ENCODE assay signal across 11 mouse cellular contexts in the genomic region with DNA sequence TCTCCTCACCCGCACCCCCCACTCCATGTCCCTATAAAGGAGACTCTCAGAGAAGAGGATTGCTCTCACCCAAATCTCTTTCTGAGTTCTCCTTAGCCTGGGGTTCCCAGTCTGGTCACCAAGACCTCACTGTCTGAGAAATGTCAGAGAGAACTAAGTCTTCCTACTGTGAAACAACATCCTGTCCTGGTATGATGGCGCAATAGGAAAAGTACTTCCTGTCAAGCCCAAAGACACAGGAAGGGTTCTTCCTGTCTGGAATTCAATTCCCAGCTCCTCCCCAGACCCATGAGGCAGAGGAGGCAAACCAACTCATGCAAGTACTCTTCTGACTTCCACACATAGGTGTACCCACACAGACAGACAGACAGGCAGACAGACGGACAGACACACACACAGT. TPM values are rescaled to one million over a fixed set of nuclear protein-coding genes. Genes with fewer than 3 reads are reported as not detected.
DNase-seq lines count a peak whose midpoint lies in the region; ATAC-seq and TF ChIP-seq lines count a peak whose summit lies in the region.
"Had no signal": no experiment of that assay in that cellular context is flagged by ENCODE, and none has a peak within 500 bp of the region (broad histone marks: within the 10 kb centered on the region; RNA-seq: fewer than 3 reads in every experiment).

No protein-coding gene starts in this region.

- H3K4me3 ChIP-seq in hindbrain, embryonic 10.5 days, result no peak overlapping the region
- H3K4me3 ChIP-seq in hindbrain, embryonic 12.5 days, result no peak overlapping the region
- H3K4me3 ChIP-seq in C2C12 (ENCODE audit: insufficient read depth, poor library complexity, severe bottlenecking), result no peak overlapping the region
- H3K4me3 ChIP-seq in limb, embryonic 10.5 days, result no peak overlapping the region
- H3K4me3 ChIP-seq: intestine, embryonic 15.5 days; midbrain, embryonic 12.5 days had no signal

- TF ChIP-seq CTCF in C2C12 (IDR thresholded peaks at IDR 0.05; ENCODE audit: control insufficient read depth, insufficient read depth, insufficient read length), result no peak

- no peaks in the 10 kb centered on the region for H3K27me3 ChIP-seq in hindbrain, embryonic 10.5 days (ENCODE audit: insufficient read depth, poor library complexity, severe bottlenecking)
- H3K27me3 ChIP-seq in hindbrain, embryonic 12.5 days, result no peaks in the 10 kb centered on the region
- no peaks in the 10 kb centered on the region for H3K27me3 ChIP-seq in C2C12 (ENCODE audit: control insufficient read depth, insufficient read depth, insufficient read length)
- H3K27me3 ChIP-seq in limb, embryonic 10.5 days (ENCODE audit: low read depth, poor library complexity, severe bottlenecking), result no peaks in the 10 kb centered on the region
- H3K27me3 ChIP-seq: intestine, embryonic 15.5 days; midbrain, embryonic 12.5 days had no signal

- no peak for ATAC-seq in hindbrain, embryonic 12.5 days (ENCODE audit: low FRiP score)
- ATAC-seq: intestine, embryonic 15.5 days had no signal

- no peaks in the 10 kb centered on the region for H3K36me3 ChIP-seq in hindbrain, embryonic 10.5 days
- H3K36me3 ChIP-seq in hindbrain, embryonic 12.5 days, result no peaks in the 10 kb centered on the region
- no peaks in the 10 kb centered on the region for H3K36me3 ChIP-seq in C2C12 (ENCODE audit: control insufficient read depth, insufficient read depth)
- H3K36me3 ChIP-seq in limb, embryonic 10.5 days, result no peaks in the 10 kb centered on the region
- H3K36me3 ChIP-seq: intestine, embryonic 15.5 days; midbrain, embryonic 12.5 days had no signal

- 93% methylated on average over 3 of the region's 3 CpGs for WGBS in hindbrain, embryonic 10.5 days
- WGBS in hindbrain, embryonic 12.5 days, result 88% methylated on average over 3 of the region's 3 CpGs
- 92% methylated on average over 3 of the region's 3 CpGs for WGBS in limb, embryonic 10.5 days

- H3K9me3 ChIP-seq in hindbrain, embryonic 10.5 days, result no peaks in the 10 kb centered on the region
- H3K9me3 ChIP-seq in hindbrain, embryonic 12.5 days (replicated peaks), result no peaks in the 10 kb centered on the region
- H3K9me3 ChIP-seq in limb, embryonic 10.5 days (replicated peaks), result no peaks in the 10 kb centered on the region
- H3K9me3 ChIP-seq: intestine, embryonic 15.5 days; midbrain, embryonic 12.5 days had no signal

- no peak overlapping the region for H3K4me2 ChIP-seq in hindbrain, embryonic 12.5 days (replicated peaks)
- H3K4me2 ChIP-seq: intestine, embryonic 15.5 days; midbrain, embryonic 12.5 days had no signal

- H3K79me2 ChIP-seq in C2C12 (ENCODE audit: control insufficient read depth, insufficient read depth), result no peaks in the 10 kb centered on the region

- DNase-seq in hindbrain, embryonic 10.5 days (ENCODE audit: low spot score), result no peak
- DNase-seq in 3T3-L1 (ENCODE audit: low read depth, low spot score) (peak; percentile 77), MN1 (ENCODE audit: low spot score) (no peak)
- no peak for DNase-seq in limb, embryonic 10.5 days (ENCODE audit: low spot score)
- no peak for DNase-seq in right cerebral cortex, postnatal 14 days
- DNase-seq: adrenal gland, postnatal 36 days; cerebellum, adult 11-12 months had no signal

- H3K9ac ChIP-seq in hindbrain, embryonic 12.5 days, result no peak overlapping the region
- H3K9ac ChIP-seq: intestine, embryonic 15.5 days; midbrain, embryonic 12.5 days had no signal

- H3K79me3 ChIP-seq in C2C12 (ENCODE audit: low read depth), result no peaks in the 10 kb centered on the region

- H3K27ac ChIP-seq in hindbrain, embryonic 10.5 days, result 0 out of 2 replicates have a peak overlapping the region, but pooled peaks have one; percentile 50
- no peak overlapping the region for H3K27ac ChIP-seq in hindbrain, embryonic 12.5 days
- peak overlapping the region; percentile 33 for H3K27ac ChIP-seq in limb, embryonic 10.5 days
- H3K27ac ChIP-seq: intestine, embryonic 15.5 days; midbrain, embryonic 12.5 days had no signal

- no peak overlapping the region for H3ac ChIP-seq in C2C12 (ENCODE audit: control insufficient read depth, insufficient read length, low read depth)

- peaks cover 18% of the 10 kb centered on the region for H3K4me1 ChIP-seq in hindbrain, embryonic 10.5 days (replicated peaks)
- peaks cover 8% of the 10 kb centered on the region for H3K4me1 ChIP-seq in hindbrain, embryonic 12.5 days
- H3K4me1 ChIP-seq in limb, embryonic 10.5 days, result peaks cover 18% of the 10 kb centered on the region
- H3K4me1 ChIP-seq: intestine, embryonic 15.5 days had no signal

TF ChIP-seq in C2C12, 6 proteins besides CTCF, POLR2A, EP300 and RAD21:
- TF ChIP-seq CEBPB (IDR thresholded peaks at IDR 0.05; ENCODE audit: low read depth), result peak; percentile 89
- no peak for TF ChIP-seq MYOG (IDR thresholded peaks at IDR 0.05; ENCODE audit: control insufficient read depth, extremely low read depth, insufficient read length)

RNA-seq across cellular contexts. Expression of gene Zdhhc1, which starts 7.9 kb away (rescaled TPM):
- 23.3 and 29.2 TPM in 2 replicates for polyA plus RNA-seq in hindbrain, embryonic 10.5 days (2016; fragmentation: Nextera tagmentation; extraction: Ambion mirVana)
- 35.8 and 36.1 TPM in 2 replicates for polyA plus RNA-seq in hindbrain, embryonic 12.5 days (2016; fragmentation: Nextera tagmentation; extraction: Ambion mirVana)
- 8.8 TPM for polyA plus RNA-seq in C2C12 (2012; fragmentation: generic; extraction: Trizol)
- polyA plus RNA-seq in limb, embryonic 10.5 days (2016; fragmentation: Nextera tagmentation; extraction: Ambion mirVana), result 18.9 and 25.3 TPM in 2 replicates

RNA-seq across cellular contexts. Expression of gene Hsd11b2, which starts 13.9 kb away (rescaled TPM):
- polyA plus RNA-seq in hindbrain, embryonic 10.5 days (2016; fragmentation: Nextera tagmentation; extraction: Ambion mirVana), result 24.1 and 36.7 TPM in 2 replicates
- polyA plus RNA-seq in hindbrain, embryonic 12.5 days (2016; fragmentation: Nextera tagmentation; extraction: Ambion mirVana), result 24.2 and 24.7 TPM in 2 replicates
- polyA plus RNA-seq in C2C12 (2012; fragmentation: generic; extraction: Trizol), result 0.11 TPM
- 78.2 and 83.2 TPM in 2 replicates for polyA plus RNA-seq in limb, embryonic 10.5 days (2016; fragmentation: Nextera tagmentation; extraction: Ambion mirVana)

RNA-seq across cellular contexts. Expression of gene Tppp3, which starts 33.3 kb away (rescaled TPM):
- polyA plus RNA-seq in hindbrain, embryonic 10.5 days (2016; fragmentation: Nextera tagmentation; extraction: Ambion mirVana), result 131 and 243 TPM in 2 replicates
- 162 and 186 TPM in 2 replicates for polyA plus RNA-seq in hindbrain, embryonic 12.5 days (2016; fragmentation: Nextera tagmentation; extraction: Ambion mirVana)
- 219 TPM for polyA plus RNA-seq in C2C12 (2012; fragmentation: generic; extraction: Trizol)
- 8.4 and 13.5 TPM in 2 replicates for polyA plus RNA-seq in limb, embryonic 10.5 days (2016; fragmentation: Nextera tagmentation; extraction: Ambion mirVana)

Comparison
In these comparisons a context has a peak if more than half of its experiments do, and no peak if none do; other contexts are left out.
1. RNA of gene Hsd11b2, which starts 13.9 kb away (polyA plus RNA-seq): 78.2 to 83.2 TPM in limb, embryonic 10.5 days, 24.1 to 36.7 TPM in hindbrain, embryonic 10.5 days and 24.2 to 24.7 TPM in hindbrain, embryonic 12.5 days; 0.11 TPM in C2C12 (single experiment); every median in the first group is over 10 times any median in the second.